Mouse (Mus musculus) hindbrain, embryonic 14.5 days (tissue): ENCODE results near the gene Svs2. TPM values are rescaled to one million over a fixed set of nuclear protein-coding genes. Genes with fewer than 3 reads are reported as not detected.
"Not testable (repeated sequence)": the region's sequence is repeated elsewhere in the genome, so short reads cannot be mapped to it uniquely, and the experiment has no call there.

Source experiments
- ATAC-seq: fragments of 200-750 bp; cut with Nextera tagmentation; 2 replicates; pipeline ENCODE4 v1.8.0; 2017; ENCODE audit warnings: moderate number of reproducible peaks, mild to moderate bottlenecking, moderate TSS enrichment, moderate library complexity; ENCODE audit not compliant: low FRiP score
- DNase-seq: peaks from one replicate; pipeline ENCODE4 v3.0.0-alpha.2; 2015; ENCODE audit warnings: low spot score
- H3K27ac ChIP-seq: fragments of 300-500 bp; sonication (generic); 2 replicates; pipeline ENCODE4 v1.5.1; 2014; ENCODE audit warnings: mild to moderate bottlenecking, moderate library complexity
- H3K27me3 ChIP-seq: fragments of 300-500 bp; sonication (generic); 2 replicates; pipeline ENCODE4 v1.6.1; 2014; ENCODE audit warnings: mild to moderate bottlenecking, low read length, mixed read lengths; ENCODE audit not compliant: control insufficient read depth, insufficient read depth
- H3K36me3 ChIP-seq: fragments of 300-500 bp; sonication (generic); replicated peaks from 2 replicates; pipeline ENCODE4 v1.6.1; 2014; ENCODE audit not compliant: control insufficient read depth, insufficient read depth
- H3K4me1 ChIP-seq: fragments of 300-500 bp; sonication (generic); replicated peaks from 2 replicates; pipeline ENCODE4 v1.6.1; 2014; ENCODE audit warnings: antibody characterized with exemption, low read length, mixed read lengths; ENCODE audit not compliant: control insufficient read depth, insufficient read depth
- H3K4me2 ChIP-seq: fragments of 300-500 bp; sonication (generic); replicated peaks from 2 replicates; pipeline ENCODE4 v1.6.1; 2014; ENCODE audit warnings: mild to moderate bottlenecking, moderate library complexity
- H3K4me3 ChIP-seq: fragments of 300-500 bp; sonication (generic); replicated peaks from 2 replicates; pipeline ENCODE4 v1.5.1; 2014; ENCODE audit warnings: mild to moderate bottlenecking, low read length
- H3K9ac ChIP-seq: fragments of 300-500 bp; sonication (generic); 2 replicates; pipeline ENCODE4 v1.6.1; 2014
- H3K9me3 ChIP-seq: fragments of 300-500 bp; sonication (generic); 2 replicates; pipeline ENCODE4 v1.6.1; 2016; ENCODE audit warnings: low read length; ENCODE audit not compliant: control insufficient read depth
- WGBS: fragments of 180-500 bp; shearing (Covaris S2); extraction: QIAGEN DNeasy Blood & Tissue Kit; methylation state at CpG from one replicate; pipeline ENCODE4 v1.1.7; 2014; 5-methylcytosine and 5-hydroxymethylcytosine counted together
- polyA plus RNA-seq: library from polyadenylated mRNA; unstranded; fragments of >200 nt; fragmentation: Nextera tagmentation; extraction: Ambion mirVana; gene quantifications from 2 replicates; pipeline ENCODE4 v1.2.1, GENCODE M21; 2014

Gene Svs2
- polyA plus RNA-seq = not detected in 2 replicates

GRCm38 (mm10) chr2:164238366-164238765 is at the start of gene Svs2:
Svs2 (minus strand) TSS chr2:164238466.
- no peak for DNase-seq
- Histone ChIP-seq H3K9ac (no peak within 1 kb of the TSS), H3K27me3 (no peaks in the 10 kb centered on the region), H3K4me2 (no peak within 1 kb of the TSS), H3K36me3 (no peaks in the 10 kb centered on the region), H3K27ac (no peak within 1 kb of the TSS), H3K4me3 (no peak within 1 kb of the TSS), H3K9me3 (no peaks in the 10 kb centered on the region), H3K4me1 (no peaks in the 10 kb centered on the region)
- 87% methylated on average over 3 of the region's 3 CpGs for WGBS
- ATAC-seq = no peak

DNA sequence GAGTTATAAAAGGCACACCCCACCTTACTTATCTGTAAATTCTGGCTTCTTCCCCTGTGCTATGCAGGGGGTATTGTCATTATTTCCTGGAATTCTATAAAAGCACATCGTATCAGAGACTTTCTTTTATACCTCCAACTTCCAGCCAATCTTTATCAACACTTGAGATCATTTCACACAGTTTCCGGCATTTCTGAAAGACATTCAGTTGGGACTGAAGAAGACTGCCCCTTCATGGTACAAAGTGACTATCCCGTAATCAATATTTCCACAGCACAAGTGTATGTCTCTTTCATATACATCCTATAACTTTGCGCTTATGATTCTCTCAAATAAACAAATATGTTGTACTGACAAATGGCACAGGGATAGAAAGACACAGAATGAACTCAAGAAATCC is 40.1 kb upstream of the Svs2 start, which contains the start of gene Svs4:
TSS of gene Svs4 (minus strand) at position 101 of the 400 bp plus-strand sequence.
- no peak within 1 kb of the TSS for H3K27ac ChIP-seq
- H3K4me3 ChIP-seq = no peak within 1 kb of the TSS
- WGBS = 95% methylated on average over 4 of the region's 4 CpGs
- no peaks in the 10 kb centered on the region for H3K27me3 ChIP-seq
- no peak for ATAC-seq
- H3K9ac ChIP-seq = no peak within 1 kb of the TSS
- H3K9me3 ChIP-seq = no peaks in the 10 kb centered on the region
- no peaks in the 10 kb centered on the region for H3K36me3 ChIP-seq
- H3K4me1 ChIP-seq = no peaks in the 10 kb centered on the region
- DNase-seq = no peak
- H3K4me2 ChIP-seq = no peak within 1 kb of the TSS

GRCm38 (mm10) chr2:164256540-164256939 is 18.3 kb upstream of the Svs2 start, which contains the start of gene Svs3b:
Svs3b (minus strand) TSS chr2:164256640.
- not testable (repeated sequence) for H3K27ac ChIP-seq, H3K9me3 ChIP-seq, H3K36me3 ChIP-seq, DNase-seq, H3K27me3 ChIP-seq, H3K4me3 ChIP-seq, H3K4me2 ChIP-seq, H3K9ac ChIP-seq, ATAC-seq, H3K4me1 ChIP-seq
- WGBS = 81% methylated on average over 1 of the region's 1 CpGs

DNA sequence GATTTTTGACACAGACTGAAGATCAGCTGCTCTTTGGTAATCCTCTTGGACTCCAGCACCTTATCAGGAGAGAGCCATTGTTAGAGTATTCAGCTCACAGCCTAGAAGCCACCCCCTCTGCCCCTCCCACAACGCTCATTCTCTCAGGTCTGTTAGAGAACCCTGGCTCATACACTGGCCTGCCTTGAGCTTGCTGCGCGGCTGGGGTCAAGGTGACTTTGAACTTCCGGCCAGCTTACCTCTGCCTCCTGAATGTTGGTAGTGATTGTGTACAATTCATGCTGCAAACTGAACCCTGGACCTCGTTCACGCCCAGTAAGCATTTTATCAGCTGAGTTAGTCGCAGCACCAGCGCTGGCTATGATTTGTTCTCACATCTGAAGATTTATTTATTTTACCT is 5.6 kb downstream of the Svs2 start:
- WGBS = 89% methylated on average over 8 of the region's 8 CpGs

GRCm38 (mm10) chr2:164228361-164229070 is 9.8 kb downstream of the Svs2 start:
- no peak for DNase-seq
- Histone ChIP-seq H3K9me3 (no peaks in the 10 kb centered on the region), H3K4me1 (no peaks in the 10 kb centered on the region), H3K27me3 (no peaks in the 10 kb centered on the region), H3K27ac (no peak overlapping the region), H3K4me2 (no peak overlapping the region), H3K4me3 (no peak overlapping the region), H3K36me3 (no peaks in the 10 kb centered on the region), H3K9ac (no peak overlapping the region)
- 94% methylated on average over 8 of the region's 8 CpGs for WGBS
- ATAC-seq = no peak

More for the DNA sequence above, 5.6 kb downstream of the Svs2 start:
- Histone ChIP-seq H3K4me1 (no peaks in the 10 kb centered on the region), H3K4me3 (no peak overlapping the region), H3K9me3 (no peaks in the 10 kb centered on the region), H3K4me2 (no peak overlapping the region), H3K36me3 (no peaks in the 10 kb centered on the region), H3K27ac (no peak overlapping the region), H3K27me3 (no peaks in the 10 kb centered on the region), H3K9ac (no peak overlapping the region)
- no peak for DNase-seq
- no peak for ATAC-seq

DNA sequence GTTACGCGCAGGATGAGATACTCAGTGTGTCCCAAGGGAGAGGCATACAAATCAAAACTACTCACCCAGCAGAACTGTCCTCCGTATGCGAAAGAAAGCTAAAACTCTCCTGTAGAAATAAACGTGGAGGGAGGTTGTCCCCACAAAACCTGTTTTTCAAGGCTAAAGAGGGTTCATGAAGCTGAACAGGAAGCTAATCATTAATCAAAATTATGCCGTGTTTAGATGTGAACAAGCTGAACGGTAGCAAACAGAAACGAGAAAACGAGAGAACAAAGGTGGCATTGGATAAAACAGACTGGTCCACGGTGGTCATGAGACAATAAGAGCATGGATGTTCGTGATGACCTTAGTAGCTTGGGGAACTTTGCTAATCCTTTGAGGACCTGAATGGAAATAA is 16.7 kb downstream of the Svs2 start, which contains the start of gene Wfdc15b:
TSS of gene Wfdc15b (minus strand) at position 139 of the 400 bp plus-strand sequence.
- Histone ChIP-seq H3K36me3 (no peaks in the 10 kb centered on the region), H3K27me3 (no peaks in the 10 kb centered on the region), H3K27ac (no peak within 1 kb of the TSS), H3K4me1 (no peaks in the 10 kb centered on the region), H3K4me3 (no peak within 1 kb of the TSS), H3K4me2 (no peak within 1 kb of the TSS), H3K9me3 (no peaks in the 10 kb centered on the region), H3K9ac (no peak within 1 kb of the TSS)
- WGBS = 85% methylated on average over 11 of the region's 11 CpGs
- DNase-seq (no peak), ATAC-seq (no peak)

- ATAC-seq = no peak
- no peak for DNase-seq
- H3K4me1 ChIP-seq = no peaks in the 10 kb centered on the region
- no peak overlapping the region for H3K27ac ChIP-seq
- 90% methylated on average over 9 of the region's 9 CpGs for WGBS
- no peaks in the 10 kb centered on the region for H3K36me3 ChIP-seq
- no peak overlapping the region for H3K4me2 ChIP-seq
- H3K27me3 ChIP-seq = no peaks in the 10 kb centered on the region
- H3K4me3 ChIP-seq = no peak overlapping the region
- no peak overlapping the region for H3K9ac ChIP-seq
- H3K9me3 ChIP-seq = no peaks in the 10 kb centered on the region
Observed at GRCm38 (mm10) chr2:164219295-164219694, 19.0 kb downstream of the Svs2 start.

DNA sequence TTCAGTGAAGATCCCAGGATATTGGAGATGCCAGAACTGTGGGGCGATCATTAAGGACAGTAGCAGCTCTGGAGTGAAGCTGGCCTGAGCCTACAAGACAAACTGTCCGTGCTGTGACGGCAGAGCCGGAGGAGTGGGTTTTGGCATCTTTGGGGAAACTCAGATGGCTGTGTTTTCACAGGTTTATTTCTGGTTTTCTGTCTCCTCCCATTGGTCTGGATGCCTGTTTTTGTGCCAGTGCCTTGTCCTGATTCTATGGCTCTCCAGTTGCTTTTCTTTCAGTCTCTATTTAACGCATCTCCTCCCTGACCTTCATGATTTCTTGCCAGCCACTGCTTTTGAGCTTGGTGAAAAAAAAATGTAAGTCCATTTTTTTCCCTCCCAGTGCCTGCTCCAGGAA is 25.6 kb downstream of the Svs2 start:
- Histone ChIP-seq H3K4me1 (no peaks in the 10 kb centered on the region), H3K9me3 (no peaks in the 10 kb centered on the region), H3K27ac (no peak overlapping the region), H3K36me3 (no peaks in the 10 kb centered on the region), H3K4me3 (no peak overlapping the region), H3K9ac (no peak overlapping the region), H3K27me3 (no peaks in the 10 kb centered on the region), H3K4me2 (no peak overlapping the region)
- DNase-seq = no peak
- no peak for ATAC-seq
- WGBS = 83% methylated on average over 5 of the region's 5 CpGs

- Histone ChIP-seq H3K36me3 (no peaks in the 10 kb centered on the region), H3K27ac (no peak overlapping the region), H3K4me3 (no peak overlapping the region), H3K9me3 (no peaks in the 10 kb centered on the region), H3K27me3 (no peaks in the 10 kb centered on the region), H3K9ac (no peak overlapping the region), H3K4me2 (no peak overlapping the region), H3K4me1 (no peaks in the 10 kb centered on the region)
- ATAC-seq (no peak), DNase-seq (no peak)
- WGBS = 86% methylated on average over 4 of the region's 4 CpGs
Observed at GRCm38 (mm10) chr2:164210892-164211291, 27.4 kb downstream of the Svs2 start.
